Mouse (Mus musculus) intestine, postnatal 0 days (tissue): ENCODE results near the gene Olfr331. TPM values are rescaled to one million over a fixed set of nuclear protein-coding genes. Genes with fewer than 3 reads are reported as not detected.

Experiments
- ATAC-seq: fragments of 200-750 bp; cut with Nextera tagmentation; 2 replicates; pipeline ENCODE4 v1.8.0; 2017; ENCODE audit warnings: mild to moderate bottlenecking, moderate TSS enrichment, moderate library complexity
- H3K27ac ChIP-seq: fragments of 300-500 bp; sonication (generic); 2 replicates; pipeline ENCODE4 v1.5.1; 2014; ENCODE audit warnings: mild to moderate bottlenecking, low read depth, low read length, moderate library complexity
- H3K27me3 ChIP-seq: fragments of 300-500 bp; sonication (generic); replicated peaks from 2 replicates; pipeline ENCODE4 v1.6.1; 2014; ENCODE audit warnings: low read length, mixed read lengths; ENCODE audit not compliant: control insufficient read depth, insufficient read depth
- H3K36me3 ChIP-seq: fragments of 300-500 bp; sonication (generic); 2 replicates; pipeline ENCODE4 v1.6.1; 2014; ENCODE audit warnings: mild to moderate bottlenecking, moderate library complexity; ENCODE audit not compliant: control insufficient read depth, insufficient read depth
- H3K4me1 ChIP-seq: fragments of 300-500 bp; sonication (generic); replicated peaks from 2 replicates; pipeline ENCODE4 v1.6.1; 2014; ENCODE audit warnings: antibody characterized with exemption, low read length, mixed read lengths; ENCODE audit not compliant: control insufficient read depth, insufficient read depth
- H3K4me2 ChIP-seq: fragments of 300-500 bp; sonication (generic); replicated peaks from 2 replicates; pipeline ENCODE4 v1.6.1; 2014; ENCODE audit warnings: low read depth, mild to moderate bottlenecking, moderate library complexity
- H3K4me3 ChIP-seq: fragments of 300-500 bp; sonication (generic); 2 replicates; pipeline ENCODE4 v1.5.1; 2014; ENCODE audit warnings: low read depth, low read length
- H3K9ac ChIP-seq: fragments of 300-500 bp; sonication (generic); 2 replicates; pipeline ENCODE4 v1.6.1; 2014; ENCODE audit warnings: mild to moderate bottlenecking, low read depth, low read length
- H3K9me3 ChIP-seq: fragments of 300-500 bp; sonication (generic); 2 replicates; pipeline ENCODE4 v1.6.1; 2016; ENCODE audit warnings: mixed run types; ENCODE audit not compliant: control insufficient read depth
- CTCF ChIP-seq: sonication (generic); IDR thresholded peaks from 2 replicates; pipeline ENCODE4 v1.5.1; 2016; ENCODE audit warnings: low read depth, mild to moderate bottlenecking, control low read depth, antibody characterized with exemption, moderate library complexity
- WGBS: fragments of 180-500 bp; shearing (Covaris S2); extraction: QIAGEN DNeasy Blood & Tissue Kit; methylation state at CpG from one replicate; pipeline ENCODE4 v1.1.7; 2014; 5-methylcytosine and 5-hydroxymethylcytosine counted together
- polyA plus RNA-seq: library from polyadenylated mRNA; unstranded; fragments of >200 nt; fragmentation: Nextera tagmentation; extraction: Ambion mirVana; gene quantifications from 2 replicates; pipeline ENCODE4 v1.2.1, GENCODE M21; 2015

Olfr331 gene
- polyA plus RNA-seq, 1 experiment from 2014 or later, result not detected

- 80% methylated on average over 9 of the region's 9 CpGs for WGBS
- Histone ChIP-seq H3K36me3 (no peaks in the 10 kb centered on the region), H3K4me1 (no peaks in the 10 kb centered on the region), H3K27me3 (peaks cover 38% of the 10 kb centered on the region), H3K9ac (no peak overlapping the region), H3K4me3 (no peak overlapping the region), H3K9me3 (no peaks in the 10 kb centered on the region), H3K4me2 (no peak overlapping the region), H3K27ac (no peak overlapping the region)
- TF ChIP-seq CTCF, result no peak
- no peak for ATAC-seq
Observed at GRCm38 (mm10) chr11:58498761-58499160, 3.6 kb downstream of the Olfr331 start.

DNA sequence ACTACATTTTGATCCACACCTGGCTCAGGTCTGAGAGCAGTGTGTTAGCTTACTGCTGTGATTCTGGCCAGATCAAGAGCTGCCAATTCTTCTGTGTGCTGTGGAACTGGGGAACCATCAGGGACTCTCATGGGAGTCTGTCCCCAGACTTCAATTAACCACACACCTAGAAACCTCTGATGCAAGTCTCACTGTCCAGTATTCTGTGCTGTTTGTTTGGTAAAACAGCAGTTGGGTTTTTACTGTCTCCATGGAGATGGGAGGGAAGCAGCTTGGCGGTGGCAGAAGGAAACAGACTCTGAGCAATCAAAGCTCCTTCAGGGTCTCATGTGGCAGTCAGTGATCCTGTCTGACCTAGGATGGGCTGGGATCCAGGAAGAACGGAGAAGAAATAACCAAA lies 9.9 kb downstream of the Olfr331 start, which contains the start of gene Olfr332:
Olfr332 (minus strand) TSS at position 101 of the 400 bp plus-strand sequence.
- no peak for TF ChIP-seq CTCF

GRCm38 (mm10) chr11:58462170-58462569 lies 40.2 kb downstream of the Olfr331 start, which contains the start of gene Olfr30:
Olfr30 (minus strand) TSS chr11:58462270.
- Histone ChIP-seq H3K9ac (no peak within 1 kb of the TSS), H3K4me1 (no peaks in the 10 kb centered on the region), H3K4me2 (no peak within 1 kb of the TSS), H3K4me3 (no peak within 1 kb of the TSS), H3K36me3 (no peaks in the 10 kb centered on the region), H3K27me3 (peaks cover 22% of the 10 kb centered on the region; the same call in 1 of the 2 replicates), H3K9me3 (no peaks in the 10 kb centered on the region), H3K27ac (no peak within 1 kb of the TSS)
- no peak for ATAC-seq
- no peak for TF ChIP-seq CTCF

More for the DNA sequence above, 9.9 kb downstream of the Olfr331 start, which contains the start of gene Olfr332:
- Histone ChIP-seq H3K4me3 (no peak within 1 kb of the TSS), H3K4me2 (no peak within 1 kb of the TSS), H3K9me3 (no peaks in the 10 kb centered on the region), H3K27ac (no peak within 1 kb of the TSS), H3K36me3 (no peaks in the 10 kb centered on the region), H3K9ac (no peak within 1 kb of the TSS), H3K4me1 (no peaks in the 10 kb centered on the region), H3K27me3 (peaks cover 42% of the 10 kb centered on the region; the same call in 1 of the 2 replicates)
- no peak for ATAC-seq
- 80% methylated on average over 2 of the region's 2 CpGs for WGBS

DNA sequence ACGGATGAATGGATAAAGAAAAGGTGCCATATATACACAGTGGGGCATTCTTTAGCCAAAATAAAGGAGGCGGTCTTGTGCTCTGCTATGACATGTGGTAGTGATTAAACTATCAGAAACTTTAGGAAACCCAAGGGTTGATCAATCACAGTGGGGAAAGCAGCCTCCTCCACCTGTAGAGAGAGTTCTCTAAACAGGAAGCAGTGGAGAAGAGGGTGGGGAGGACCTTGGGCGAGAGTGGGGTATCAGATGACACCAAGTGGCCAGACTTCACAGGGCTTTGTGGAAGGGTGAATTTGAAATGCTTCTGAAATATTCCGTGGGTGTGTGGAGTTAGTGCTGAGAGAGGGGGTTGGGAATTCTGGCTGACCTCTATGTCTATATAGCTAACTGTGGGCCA lies 48.8 kb downstream of the Olfr331 start:
- H3K4me3 ChIP-seq, result no peak overlapping the region
- no peak for ATAC-seq
- peaks cover 24% of the 10 kb centered on the region for H3K27me3 ChIP-seq
- no peak overlapping the region for H3K27ac ChIP-seq
- no peak overlapping the region for H3K4me2 ChIP-seq
- no peaks in the 10 kb centered on the region for H3K4me1 ChIP-seq
- H3K9ac ChIP-seq, result no peak overlapping the region
- no peaks in the 10 kb centered on the region for H3K36me3 ChIP-seq
- TF ChIP-seq CTCF, result no peak
- 50% methylated on average over 4 of the region's 4 CpGs for WGBS
- H3K9me3 ChIP-seq, result peaks cover 4% of the 10 kb centered on the region; the same call in 1 of the 2 replicates

DNA sequence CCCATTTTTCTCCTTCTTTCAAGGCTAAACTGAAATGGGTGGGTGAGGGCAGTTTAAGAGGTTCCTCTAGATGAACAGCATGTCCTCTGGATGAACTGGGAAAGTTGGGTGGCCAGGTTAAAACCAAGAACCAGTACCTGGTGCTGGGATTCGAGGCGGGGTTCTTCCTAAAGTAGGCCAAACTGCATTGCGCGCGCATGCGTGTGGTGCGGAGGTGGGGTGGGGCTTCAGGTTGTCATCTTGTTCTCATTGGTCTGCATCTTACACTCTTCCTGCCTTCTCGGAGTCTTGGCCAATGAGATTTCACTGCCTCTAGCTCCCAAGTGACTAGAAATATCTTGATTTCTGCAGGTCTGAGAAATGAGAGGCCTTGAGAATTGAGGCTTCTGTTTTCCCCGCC lies 49.6 kb downstream of the Olfr331 start, which contains the start of gene Lypd9:
Lypd9 (minus strand) TSS at position 165 of the 400 bp plus-strand sequence.
- H3K9me3 ChIP-seq, result peaks cover 4% of the 10 kb centered on the region; the same call in 1 of the 2 replicates
- H3K9ac ChIP-seq, result no peak within 1 kb of the TSS
- H3K27ac ChIP-seq, result no peak within 1 kb of the TSS
- no peak for ATAC-seq
- H3K4me1 ChIP-seq, result no peaks in the 10 kb centered on the region
- no peak for TF ChIP-seq CTCF
- 95% methylated on average over 9 of the region's 9 CpGs for WGBS
- no peak within 1 kb of the TSS for H3K4me2 ChIP-seq
- H3K36me3 ChIP-seq, result no peaks in the 10 kb centered on the region
- H3K4me3 ChIP-seq, result no peak within 1 kb of the TSS
- peaks cover 22% of the 10 kb centered on the region for H3K27me3 ChIP-seq

Other genes starting within 250 kb of the Olfr331 start
- not detected in 2 replicates for gene 4930438A08Rik, start 227.8 kb downstream of the Olfr331 start, polyA plus RNA-seq
- 3.9 and 4.7 TPM in 2 replicates for gene Zfp692, start 195.5 kb downstream of the Olfr331 start, polyA plus RNA-seq
- 32.0 and 33.8 TPM in 2 replicates for gene Zfp672, start 172.2 kb downstream of the Olfr331 start, polyA plus RNA-seq
- 13.2 and 14.7 TPM in 2 replicates for gene Sh3bp5l, start 171.8 kb downstream of the Olfr331 start, polyA plus RNA-seq
- gene Lypd8, start 123.5 kb downstream of the Olfr331 start, polyA plus RNA-seq, result 1,454 and 1,717 TPM in 2 replicates
- 0.77 and 4.8 TPM in 2 replicates for gene 1810065E05Rik, start 81.5 kb downstream of the Olfr331 start, polyA plus RNA-seq
- not detected in 2 replicates for gene Gm12253, start 70.0 kb downstream of the Olfr331 start, polyA plus RNA-seq
- not detected in 2 replicates for gene Lypd9, start 49.6 kb downstream of the Olfr331 start, polyA plus RNA-seq
- gene Olfr30, start 40.3 kb downstream of the Olfr331 start, polyA plus RNA-seq, result not detected in 2 replicates
- gene Olfr332, start 10.0 kb downstream of the Olfr331 start, polyA plus RNA-seq, result not detected in 2 replicates
- not detected in 2 replicates for gene Olfr330, start 32.3 kb upstream of the Olfr331 start, polyA plus RNA-seq
- not detected in 2 replicates for gene Olfr329-ps, start 43.9 kb upstream of the Olfr331 start, polyA plus RNA-seq
- gene Olfr328, start 53.1 kb upstream of the Olfr331 start, polyA plus RNA-seq, result not detected in 2 replicates
- not detected in 2 replicates for gene Olfr224, start 68.0 kb upstream of the Olfr331 start, polyA plus RNA-seq
- gene Olfr325, start 75.2 kb upstream of the Olfr331 start, polyA plus RNA-seq, result not detected in 2 replicates
- not detected in 2 replicates for gene Olfr324, start 92.5 kb upstream of the Olfr331 start, polyA plus RNA-seq
- gene 2210407C18Rik, start 113.5 kb upstream of the Olfr331 start, polyA plus RNA-seq, result 24.5 and 49.3 TPM in 2 replicates
- not detected in 2 replicates for gene Olfr323, start 127.9 kb upstream of the Olfr331 start, polyA plus RNA-seq
- not detected in 2 replicates for gene Trim58, start 137.9 kb upstream of the Olfr331 start, polyA plus RNA-seq
- not detected in 2 replicates for gene Olfr322, start 156.2 kb upstream of the Olfr331 start, polyA plus RNA-seq
- not detected in 2 replicates for gene Olfr320, start 178.5 kb upstream of the Olfr331 start, polyA plus RNA-seq
- not detected in 2 replicates for gene Olfr319, start 196.6 kb upstream of the Olfr331 start, polyA plus RNA-seq
- not detected in 2 replicates for gene Olfr318, start 221.4 kb upstream of the Olfr331 start, polyA plus RNA-seq
- not detected in 2 replicates for gene Olfr317, start 236.6 kb upstream of the Olfr331 start, polyA plus RNA-seq